Mouse (Mus musculus) forebrain, embryonic 11.5 days (tissue): ENCODE measurements at regions not wholly inside any gene's neighbourhood (a gene's known extent, or its start where the extent isn't known, plus 50 kb on each side); places are given as distances from the start of the nearest gene placed in this dataset.

Source experiments
- ATAC-seq: fragments of 200-750 bp; cut with Nextera tagmentation; replicated peaks from 2 replicates; pipeline ENCODE4 v1.8.0; 2017; ENCODE audit warnings: moderate TSS enrichment; ENCODE audit not compliant: low FRiP score
- DNase-seq: peaks from one replicate; pipeline ENCODE4 v3.0.0-alpha.2; 2017; ENCODE audit warnings: low spot score
- H3K27ac ChIP-seq: fragments of 300-500 bp; sonication (generic); 2 replicates; pipeline ENCODE4 v1.5.1; 2014; ENCODE audit warnings: low read depth, low read length
- H3K27me3 ChIP-seq: fragments of 300-500 bp; sonication (generic); 2 replicates; pipeline ENCODE4 v1.6.1; 2014; ENCODE audit warnings: mild to moderate bottlenecking, low read length, mixed read lengths; ENCODE audit not compliant: control insufficient read depth, insufficient read depth
- H3K36me3 ChIP-seq: fragments of 300-500 bp; sonication (generic); 2 replicates; pipeline ENCODE4 v1.6.1; 2014; ENCODE audit warnings: mild to moderate bottlenecking, low read length, moderate library complexity, mixed read lengths; ENCODE audit not compliant: control insufficient read depth, insufficient read depth
- H3K4me1 ChIP-seq: fragments of 300-500 bp; sonication (generic); replicated peaks from 2 replicates; pipeline ENCODE4 v1.6.1; 2014; ENCODE audit warnings: low read length, mixed read lengths; ENCODE audit not compliant: control insufficient read depth, insufficient read depth
- H3K4me2 ChIP-seq: fragments of 300-500 bp; sonication (generic); 2 replicates; pipeline ENCODE4 v1.6.1; 2014; ENCODE audit warnings: low read depth, mild to moderate bottlenecking, low read length, moderate library complexity, mixed read lengths; ENCODE audit not compliant: severe bottlenecking
- H3K4me3 ChIP-seq: fragments of 300-500 bp; sonication (generic); 2 replicates; pipeline ENCODE4 v1.5.1; 2014; ENCODE audit warnings: low read depth, low read length
- H3K9ac ChIP-seq: fragments of 300-500 bp; sonication (generic); 2 replicates; pipeline ENCODE4 v1.6.1; 2014; ENCODE audit warnings: low read length
- H3K9me3 ChIP-seq: fragments of 300-500 bp; sonication (generic); 2 replicates; pipeline ENCODE4 v1.6.1; 2016; ENCODE audit warnings: low read length, mixed read lengths; ENCODE audit not compliant: control insufficient read depth
- WGBS: fragments of 180-500 bp; shearing (Covaris S2); extraction: QIAGEN DNeasy Blood & Tissue Kit; methylation state at CpG from one replicate; pipeline ENCODE4 v1.1.7; 2014; 5-methylcytosine and 5-hydroxymethylcytosine counted together

- DNase-seq (no peak), ATAC-seq (no peak)
- Histone ChIP-seq H3K4me3 (no peak overlapping the region), H3K36me3 (no peaks in the 10 kb centered on the region), H3K9ac (no peak overlapping the region), H3K4me1 (no peaks in the 10 kb centered on the region), H3K27ac (no peak overlapping the region), H3K27me3 (no peaks in the 10 kb centered on the region), H3K4me2 (no peak overlapping the region), H3K9me3 (no peaks in the 10 kb centered on the region)
- WGBS = 90% methylated on average over 2 of the region's 2 CpGs
These were observed 389.7 kb downstream of the Cd83 start for GRCm38 (mm10) chr13:44174236-44174635.

- H3K27me3 ChIP-seq = no peaks in the 10 kb centered on the region
- H3K36me3 ChIP-seq = no peaks in the 10 kb centered on the region
- no peak overlapping the region for H3K4me2 ChIP-seq
- ATAC-seq = no peak
- no peaks in the 10 kb centered on the region for H3K9me3 ChIP-seq
- no peak overlapping the region for H3K9ac ChIP-seq
- WGBS = 91% methylated on average over 8 of the region's 8 CpGs
- no peak for DNase-seq
- H3K4me3 ChIP-seq = no peak overlapping the region
- no peaks in the 10 kb centered on the region for H3K4me1 ChIP-seq
- no peak overlapping the region for H3K27ac ChIP-seq
These were observed 390.9 kb downstream of the Cd83 start for GRCm38 (mm10) chr13:44175300-44176036.

GRCm38 (mm10) chr13:44176121-44176520, 391.5 kb downstream of the Cd83 start:
- Histone ChIP-seq H3K4me2 (no peak overlapping the region), H3K9me3 (no peaks in the 10 kb centered on the region), H3K27me3 (no peaks in the 10 kb centered on the region), H3K9ac (no peak overlapping the region), H3K27ac (no peak overlapping the region), H3K36me3 (no peaks in the 10 kb centered on the region), H3K4me3 (no peak overlapping the region), H3K4me1 (no peaks in the 10 kb centered on the region)
- ATAC-seq = no peak
- DNase-seq = no peak
- 91% methylated on average over 8 of the region's 8 CpGs for WGBS

- DNase-seq = no peak
- H3K4me1 ChIP-seq = no peaks in the 10 kb centered on the region; the same call in 1 of the 2 replicates
- H3K9ac ChIP-seq = no peak overlapping the region
These were observed 393.4 kb downstream of the Cd83 start for GRCm38 (mm10) chr13:44178006-44178405.

GRCm38 (mm10) chr13:44180384-44180783, 395.8 kb downstream of the Cd83 start:
- Histone ChIP-seq H3K4me1 (no peaks in the 10 kb centered on the region; the same call in 1 of the 2 replicates), H3K9ac (no peak overlapping the region), H3K4me2 (no peak overlapping the region), H3K4me3 (no peak overlapping the region), H3K27ac (no peak overlapping the region), H3K27me3 (no peaks in the 10 kb centered on the region), H3K36me3 (no peaks in the 10 kb centered on the region), H3K9me3 (no peaks in the 10 kb centered on the region)
- ATAC-seq = no peak
- 80% methylated on average over 3 of the region's 3 CpGs for WGBS
- DNase-seq = no peak

More at GRCm38 (mm10) chr13:44178006-44178405, 393.4 kb downstream of the Cd83 start:
- Histone ChIP-seq H3K27ac (no peak overlapping the region), H3K9me3 (no peaks in the 10 kb centered on the region), H3K4me3 (no peak overlapping the region), H3K4me2 (no peak overlapping the region), H3K36me3 (no peaks in the 10 kb centered on the region), H3K27me3 (no peaks in the 10 kb centered on the region)
- no peak for ATAC-seq
- WGBS = 90% methylated on average over 6 of the region's 6 CpGs

- Histone ChIP-seq H3K27me3 (no peaks in the 10 kb centered on the region), H3K27ac (no peak overlapping the region), H3K4me3 (no peak overlapping the region), H3K4me2 (no peak overlapping the region), H3K36me3 (no peaks in the 10 kb centered on the region), H3K4me1 (no peaks in the 10 kb centered on the region; the same call in 1 of the 2 replicates), H3K9ac (no peak overlapping the region), H3K9me3 (no peaks in the 10 kb centered on the region)
- no peak for DNase-seq
- ATAC-seq = no peak
- WGBS = 24% methylated on average over 15 of the region's 15 CpGs
These were observed 398.1 kb downstream of the Cd83 start for GRCm38 (mm10) chr13:44182544-44183191.

GRCm38 (mm10) chr13:44195365-44195764, 410.8 kb downstream of the Cd83 start:
- no peak overlapping the region for H3K4me3 ChIP-seq
- 90% methylated on average over 5 of the region's 5 CpGs for WGBS
- H3K9ac ChIP-seq = no peak overlapping the region
- H3K9me3 ChIP-seq = no peaks in the 10 kb centered on the region
- H3K27ac ChIP-seq = no peak overlapping the region
- H3K4me2 ChIP-seq = no peak overlapping the region
- no peaks in the 10 kb centered on the region for H3K4me1 ChIP-seq
- no peaks in the 10 kb centered on the region for H3K27me3 ChIP-seq
- ATAC-seq = no peak
- no peak for DNase-seq
- no peaks in the 10 kb centered on the region for H3K36me3 ChIP-seq

GRCm38 (mm10) chr13:44206042-44206441, 421.5 kb downstream of the Cd83 start:
- WGBS = 50% methylated on average over 4 of the region's 4 CpGs
- Histone ChIP-seq H3K27ac (no peak overlapping the region), H3K4me3 (no peak overlapping the region), H3K27me3 (no peaks in the 10 kb centered on the region), H3K9me3 (no peaks in the 10 kb centered on the region), H3K36me3 (no peaks in the 10 kb centered on the region), H3K4me1 (peaks cover 10% of the 10 kb centered on the region), H3K4me2 (no peak overlapping the region), H3K9ac (no peak overlapping the region)
- DNase-seq = no peak
- ATAC-seq = no peak

- no peak overlapping the region for H3K27ac ChIP-seq
- no peaks in the 10 kb centered on the region for H3K9me3 ChIP-seq
- no peaks in the 10 kb centered on the region for H3K36me3 ChIP-seq
- WGBS = 89% methylated on average over 4 of the region's 4 CpGs
- peaks cover 10% of the 10 kb centered on the region for H3K4me1 ChIP-seq
- no peak for DNase-seq
- no peaks in the 10 kb centered on the region for H3K27me3 ChIP-seq
- H3K9ac ChIP-seq = no peak overlapping the region
- no peak overlapping the region for H3K4me2 ChIP-seq
- ATAC-seq = no peak
- H3K4me3 ChIP-seq = no peak overlapping the region
These were observed 421.9 kb downstream of the Cd83 start for GRCm38 (mm10) chr13:44206448-44206847.
